Mouse (Mus musculus) embryonic fibroblast, embryonic 13.5 days (primary cell): ENCODE measurements at regions not wholly inside any gene's neighbourhood (a gene's known extent, or its start where the extent isn't known, plus 50 kb on each side); places are given as distances from the start of the nearest gene placed in this dataset.

Source experiments
- CTCF ChIP-seq: IDR thresholded peaks from 2 replicates; pipeline ENCODE4 v1.5.1; 2011; ENCODE audit warnings: mild to moderate bottlenecking, control low read depth, low read length, moderate library complexity, borderline replicate concordance; ENCODE audit not compliant: insufficient read depth
- POLR2A ChIP-seq: IDR thresholded peaks from 2 replicates; pipeline ENCODE4 v1.6.1; 2011; ENCODE audit warnings: low read depth, mild to moderate bottlenecking, control low read depth, low read length, moderate library complexity

GRCm38 (mm10) chr14:17567927-17568326, 92.1 kb upstream of the Thrb start:
- no peak for TF ChIP-seq CTCF
- no peak for TF ChIP-seq POLR2A
